Mouse (Mus musculus) heart, embryonic 11.5 days (tissue): ENCODE data around the gene Prdm8. TPM values are rescaled to one million over a fixed set of nuclear protein-coding genes. Genes with fewer than 3 reads are reported as not detected.

ENCODE experiments used
- ATAC-seq: fragments of 200-750 bp; cut with Nextera tagmentation; replicated peaks from 2 replicates; pipeline ENCODE4 v1.8.0; 2017; ENCODE audit warnings: moderate library complexity; ENCODE audit not compliant: insufficient number of reproducible peaks, low FRiP score, low TSS enrichment
- H3K27ac ChIP-seq: fragments of 300-500 bp; sonication (generic); 2 replicates; pipeline ENCODE4 v1.5.1; 2014; ENCODE audit warnings: mild to moderate bottlenecking, low read depth, low read length
- H3K27me3 ChIP-seq: fragments of 300-500 bp; sonication (generic); 2 replicates; pipeline ENCODE4 v1.6.1; 2014; ENCODE audit warnings: mild to moderate bottlenecking, low read length, mixed read lengths; ENCODE audit not compliant: control insufficient read depth, insufficient read depth
- H3K36me3 ChIP-seq: fragments of 300-500 bp; sonication (generic); 2 replicates; pipeline ENCODE4 v1.6.1; 2014; ENCODE audit warnings: mild to moderate bottlenecking, low read length, moderate library complexity, mixed read lengths; ENCODE audit not compliant: control insufficient read depth, insufficient read depth
- H3K4me1 ChIP-seq: fragments of 300-500 bp; sonication (generic); 2 replicates; pipeline ENCODE4 v1.6.1; 2014; ENCODE audit warnings: low read length; ENCODE audit not compliant: control insufficient read depth, insufficient read depth
- H3K4me2 ChIP-seq: fragments of 300-500 bp; sonication (generic); 2 replicates; pipeline ENCODE4 v1.6.1; 2014; ENCODE audit warnings: mild to moderate bottlenecking, moderate library complexity
- H3K4me3 ChIP-seq: fragments of 300-500 bp; sonication (generic); 2 replicates; pipeline ENCODE4 v1.5.1; 2014; ENCODE audit warnings: low read depth, low read length
- H3K9ac ChIP-seq: fragments of 300-500 bp; sonication (generic); 2 replicates; pipeline ENCODE4 v1.6.1; 2014; ENCODE audit warnings: mild to moderate bottlenecking, low read depth, low read length, moderate library complexity
- H3K9me3 ChIP-seq: fragments of 300-500 bp; sonication (generic); replicated peaks from 2 replicates; pipeline ENCODE4 v1.6.1; 2016; ENCODE audit warnings: low read length; ENCODE audit not compliant: control insufficient read depth
- WGBS: fragments of 180-500 bp; shearing (Covaris S2); extraction: QIAGEN DNeasy Blood & Tissue Kit; methylation state at CpG from one replicate; pipeline ENCODE4 v1.1.7; 2014; ENCODE audit not compliant: insufficient replicate concordance; 5-methylcytosine and 5-hydroxymethylcytosine counted together
- polyA plus RNA-seq: library from polyadenylated mRNA; unstranded; fragments of >200 nt; fragmentation: Nextera tagmentation; extraction: Ambion mirVana; gene quantifications from 2 replicates; pipeline ENCODE4 v1.2.1, GENCODE M21; 2014

Prdm8 gene
- polyA plus RNA-seq, 1 experiment from 2014 or later, result not detected

DNA sequence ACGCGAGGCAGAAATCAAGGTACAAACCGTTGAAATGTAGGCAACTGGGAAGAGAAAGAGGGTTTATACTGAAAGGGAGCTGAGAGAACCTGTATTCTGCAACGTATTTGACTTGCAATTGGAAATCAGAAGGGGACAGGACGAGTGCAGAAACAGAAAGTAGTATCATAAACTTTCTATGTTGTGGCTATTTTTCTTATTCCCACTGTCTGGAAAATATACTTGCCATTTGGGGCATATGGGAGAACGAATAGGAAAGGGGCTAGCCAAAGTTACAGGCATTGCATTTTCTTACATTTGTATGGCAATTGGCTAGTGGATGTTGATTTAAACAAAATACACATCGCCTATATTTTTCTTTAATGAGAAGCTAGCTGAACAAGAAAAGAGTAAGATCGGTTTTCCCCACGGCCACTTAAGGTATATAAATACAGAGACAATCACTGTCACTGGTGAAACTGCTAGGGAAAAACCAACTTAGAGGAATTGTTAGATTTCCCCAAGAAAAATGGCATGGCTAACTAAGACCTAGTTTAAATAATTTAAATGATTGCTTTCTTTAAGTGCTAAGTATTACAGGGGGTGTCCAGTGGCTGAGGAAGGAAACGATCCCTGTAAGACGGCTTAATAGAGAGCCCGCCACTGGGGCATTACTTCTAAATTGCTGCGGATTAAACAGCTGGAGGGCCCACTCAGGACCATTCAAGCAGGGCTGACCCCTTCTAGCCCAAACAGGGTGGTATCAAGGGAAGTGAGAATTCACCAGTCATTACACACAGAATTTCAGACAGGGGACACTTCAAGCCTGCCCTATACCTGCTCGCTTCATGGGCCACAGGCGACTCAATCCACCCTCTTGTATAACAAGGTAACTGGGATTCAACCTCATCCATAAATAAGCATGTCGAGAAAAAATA, 14.9 kb downstream of the Prdm8 start:
- 5% methylated on average over 16 of the region's 16 CpGs for WGBS
- Histone ChIP-seq H3K9ac (no peak overlapping the region), H3K36me3 (no peaks in the 10 kb centered on the region), H3K4me2 (peak overlapping the region; percentile 46), H3K4me3 (no peak overlapping the region), H3K4me1 (peaks cover 10% of the 10 kb centered on the region; the same call in 1 of the 2 replicates), H3K27me3 (peaks cover 87% of the 10 kb centered on the region), H3K27ac (no peak overlapping the region), H3K9me3 (no peaks in the 10 kb centered on the region)
- ATAC-seq, result no peak

GRCm38 (mm10) chr5:98182603-98182920, 15.6 kb downstream of the Prdm8 start:
- 0% methylated on average over 5 of the region's 5 CpGs for WGBS
- H3K27ac ChIP-seq, result no peak overlapping the region

DNA sequence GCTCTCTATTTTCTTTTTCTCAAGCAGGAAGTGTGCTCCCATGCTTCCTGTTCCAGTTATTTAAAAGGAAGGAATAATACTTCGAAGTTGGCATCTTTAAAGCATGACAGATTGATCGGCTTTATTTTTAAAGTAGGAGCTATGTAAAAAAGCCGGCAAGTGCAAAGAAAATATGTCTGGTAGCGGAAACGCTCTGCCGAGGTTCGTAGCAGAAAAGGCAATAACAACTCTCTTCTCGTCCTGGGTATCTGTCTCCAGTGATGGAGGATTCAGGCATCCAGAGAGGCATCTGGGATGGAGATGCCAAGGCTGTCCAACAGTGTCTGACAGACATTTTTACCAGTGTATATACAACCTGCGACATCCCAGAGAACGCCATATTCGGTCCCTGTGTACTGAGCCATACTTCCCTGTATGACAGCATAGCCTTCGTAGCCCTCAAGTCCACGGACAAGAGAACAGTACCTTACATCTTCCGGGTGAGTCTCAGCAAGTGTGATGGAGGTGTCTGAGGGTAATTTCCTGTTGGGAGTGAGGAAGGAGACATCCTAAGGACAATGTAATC, 16.1 kb downstream of the Prdm8 start:
- Histone ChIP-seq H3K27me3 (peaks cover 92% of the 10 kb centered on the region), H3K9ac (no peak overlapping the region), H3K27ac (no peak overlapping the region), H3K4me1 (peaks cover 10% of the 10 kb centered on the region; the same call in 1 of the 2 replicates), H3K4me3 (peak overlapping the region; percentile 8; the same call in 1 of the 2 replicates), H3K4me2 (peak overlapping the region; percentile 4; the same call in 1 of the 2 replicates), H3K9me3 (no peaks in the 10 kb centered on the region), H3K36me3 (no peaks in the 10 kb centered on the region)
- ATAC-seq, result no peak
- WGBS, result 4% methylated on average over 14 of the region's 14 CpGs

More at GRCm38 (mm10) chr5:98182603-98182920, 15.6 kb downstream of the Prdm8 start:
- H3K36me3 ChIP-seq, result no peaks in the 10 kb centered on the region
- no peak overlapping the region for H3K4me2 ChIP-seq
- H3K9me3 ChIP-seq, result no peaks in the 10 kb centered on the region
- peaks cover 90% of the 10 kb centered on the region for H3K27me3 ChIP-seq
- peaks cover 10% of the 10 kb centered on the region; the same call in 1 of the 2 replicates for H3K4me1 ChIP-seq
- no peak for ATAC-seq
- no peak overlapping the region for H3K4me3 ChIP-seq
- no peak overlapping the region for H3K9ac ChIP-seq

DNA sequence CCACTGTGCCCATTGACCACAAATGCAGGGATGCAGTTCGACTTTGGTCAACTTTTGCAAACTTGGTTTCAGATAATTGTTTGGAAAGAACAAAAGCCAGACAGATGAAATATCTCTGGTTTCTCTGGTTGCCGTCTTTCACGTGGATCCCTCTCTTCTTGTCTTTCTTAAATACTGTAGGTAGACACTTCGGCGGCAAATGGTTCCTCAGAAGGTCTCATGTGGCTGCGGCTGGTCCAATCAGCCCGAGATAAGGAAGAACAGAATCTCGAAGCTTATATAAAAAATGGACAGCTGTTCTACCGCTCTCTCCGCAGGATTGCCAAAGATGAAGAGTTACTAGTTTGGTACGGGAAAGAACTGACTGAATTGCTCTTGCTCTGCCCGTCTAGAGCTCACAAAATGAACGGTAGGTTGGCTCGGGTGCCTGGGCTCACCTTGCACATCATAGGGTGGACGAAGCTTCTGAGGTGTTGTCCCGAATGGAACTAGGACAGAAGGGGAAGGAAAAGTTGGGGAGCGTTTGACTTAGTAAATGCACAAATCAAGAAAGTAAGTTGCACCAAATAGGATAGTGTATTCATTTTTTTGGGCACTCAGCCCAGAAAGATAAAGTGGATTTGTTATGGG, 17.4 kb downstream of the Prdm8 start:
- H3K4me3 ChIP-seq, result no peak overlapping the region
- H3K9ac ChIP-seq, result no peak overlapping the region
- 3% methylated on average over 17 of the region's 17 CpGs for WGBS
- H3K4me2 ChIP-seq, result no peak overlapping the region
- H3K27ac ChIP-seq, result no peak overlapping the region
- peaks cover 92% of the 10 kb centered on the region for H3K27me3 ChIP-seq
- no peak for ATAC-seq
- peaks cover 10% of the 10 kb centered on the region; the same call in 1 of the 2 replicates for H3K4me1 ChIP-seq
- no peaks in the 10 kb centered on the region for H3K9me3 ChIP-seq
- H3K36me3 ChIP-seq, result no peaks in the 10 kb centered on the region

DNA sequence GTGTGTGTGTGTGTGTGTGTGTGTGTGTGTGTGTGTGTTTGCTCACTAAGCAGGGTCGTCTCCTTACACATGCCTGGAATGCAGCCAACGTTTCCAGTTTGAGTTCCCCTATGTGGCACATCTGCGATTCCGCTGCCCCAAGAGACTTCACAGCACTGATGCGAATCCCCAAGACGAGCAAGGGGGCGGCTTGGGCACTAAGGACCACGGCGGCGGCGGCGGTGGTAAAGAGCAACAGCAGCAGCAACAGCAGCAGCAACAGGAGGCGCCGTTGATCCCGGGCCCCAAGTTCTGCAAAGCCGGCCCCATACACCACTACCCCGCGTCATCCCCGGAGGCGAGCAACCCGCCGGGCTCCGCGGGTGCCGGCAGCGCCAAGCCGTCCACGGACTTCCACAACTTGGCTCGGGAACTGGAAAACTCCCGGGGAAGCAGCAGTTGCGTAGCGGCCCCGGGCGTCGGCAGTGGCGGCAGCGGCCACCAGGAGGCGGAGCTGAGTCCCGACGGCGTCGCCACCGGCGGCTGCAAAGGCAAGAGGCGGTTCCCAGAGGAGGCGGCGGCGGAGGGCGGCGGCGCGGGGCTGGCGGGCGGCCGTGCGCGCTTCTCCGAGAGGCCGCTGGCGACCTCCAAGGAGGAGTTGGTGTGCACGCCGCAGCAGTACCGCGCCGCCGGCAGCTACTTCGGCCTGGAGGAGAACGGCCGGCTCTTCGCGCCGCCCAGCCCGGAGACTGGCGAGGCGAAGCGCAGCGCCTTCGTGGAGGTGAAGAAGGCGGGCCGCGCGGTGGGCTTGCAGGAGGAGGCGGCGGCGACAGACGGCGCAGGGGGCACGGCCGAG, 18.2 kb downstream of the Prdm8 start:
- peak overlapping the region; percentile 54 for H3K9ac ChIP-seq
- peak; percentile 40; the same call in 1 of the 2 replicates for ATAC-seq
- WGBS, result under 1% methylated on average over 89 of the region's 89 CpGs

DNA sequence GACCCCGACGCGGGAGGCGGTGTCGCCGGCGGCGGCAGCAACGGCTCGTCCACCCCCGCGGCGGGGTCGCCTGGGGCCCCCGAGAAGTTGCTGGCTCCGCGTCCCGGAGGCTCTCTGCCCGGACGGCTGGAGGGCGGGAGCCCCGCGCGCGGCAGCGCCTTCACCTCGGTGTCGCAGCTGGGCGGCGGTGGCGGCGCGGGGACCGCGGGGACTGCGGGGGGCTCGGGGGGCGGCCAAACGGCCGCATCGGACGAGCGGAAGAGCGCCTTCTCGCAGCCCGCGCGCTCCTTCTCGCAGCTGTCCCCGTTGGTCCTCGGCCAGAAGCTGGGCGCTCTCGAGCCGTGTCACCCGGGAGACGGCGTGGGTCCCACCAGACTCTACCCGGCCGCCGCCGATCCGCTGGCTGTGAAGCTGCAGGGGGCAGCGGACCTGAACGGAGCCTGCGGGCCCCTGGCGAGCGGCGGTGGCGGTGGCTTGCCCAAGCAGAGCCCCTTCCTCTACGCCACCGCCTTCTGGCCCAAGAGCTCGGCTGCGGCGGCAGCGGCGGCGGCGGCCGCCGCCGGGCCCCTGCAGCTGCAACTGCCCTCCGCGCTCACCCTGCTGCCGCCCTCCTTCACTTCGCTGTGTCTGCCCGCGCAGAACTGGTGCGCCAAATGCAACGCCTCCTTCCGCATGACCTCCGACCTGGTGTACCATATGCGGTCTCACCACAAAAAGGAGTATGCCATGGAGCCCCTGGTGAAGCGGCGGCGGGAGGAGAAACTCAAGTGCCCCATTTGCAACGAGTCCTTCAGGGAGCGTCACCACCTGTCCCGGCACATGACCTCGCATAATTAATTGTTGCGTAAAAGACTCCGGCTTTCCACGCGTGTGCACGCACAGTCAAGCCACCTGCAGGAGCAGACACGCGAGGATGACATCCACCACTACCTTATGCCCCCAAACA, 19.1 kb downstream of the Prdm8 start:
- Histone ChIP-seq H3K4me2 (peak overlapping the region; percentile 92), H3K4me1 (peaks cover 12% of the 10 kb centered on the region), H3K27ac (no peak overlapping the region), H3K4me3 (peak overlapping the region; percentile 58), H3K9ac (peak overlapping the region; percentile 54), H3K9me3 (no peaks in the 10 kb centered on the region), H3K27me3 (peaks cover 91% of the 10 kb centered on the region), H3K36me3 (no peaks in the 10 kb centered on the region)
- 0 out of 2 replicates have a peak, but pooled peaks have one; percentile 17 for ATAC-seq
- under 1% methylated on average over 94 of the region's 106 CpGs for WGBS

More for the DNA sequence above, 18.2 kb downstream of the Prdm8 start:
- Histone ChIP-seq H3K4me3 (peak overlapping the region; percentile 58), H3K36me3 (no peaks in the 10 kb centered on the region), H3K4me2 (peak overlapping the region; percentile 92), H3K4me1 (peaks cover 14% of the 10 kb centered on the region), H3K27ac (no peak overlapping the region), H3K27me3 (peaks cover 92% of the 10 kb centered on the region), H3K9me3 (no peaks in the 10 kb centered on the region)

DNA sequence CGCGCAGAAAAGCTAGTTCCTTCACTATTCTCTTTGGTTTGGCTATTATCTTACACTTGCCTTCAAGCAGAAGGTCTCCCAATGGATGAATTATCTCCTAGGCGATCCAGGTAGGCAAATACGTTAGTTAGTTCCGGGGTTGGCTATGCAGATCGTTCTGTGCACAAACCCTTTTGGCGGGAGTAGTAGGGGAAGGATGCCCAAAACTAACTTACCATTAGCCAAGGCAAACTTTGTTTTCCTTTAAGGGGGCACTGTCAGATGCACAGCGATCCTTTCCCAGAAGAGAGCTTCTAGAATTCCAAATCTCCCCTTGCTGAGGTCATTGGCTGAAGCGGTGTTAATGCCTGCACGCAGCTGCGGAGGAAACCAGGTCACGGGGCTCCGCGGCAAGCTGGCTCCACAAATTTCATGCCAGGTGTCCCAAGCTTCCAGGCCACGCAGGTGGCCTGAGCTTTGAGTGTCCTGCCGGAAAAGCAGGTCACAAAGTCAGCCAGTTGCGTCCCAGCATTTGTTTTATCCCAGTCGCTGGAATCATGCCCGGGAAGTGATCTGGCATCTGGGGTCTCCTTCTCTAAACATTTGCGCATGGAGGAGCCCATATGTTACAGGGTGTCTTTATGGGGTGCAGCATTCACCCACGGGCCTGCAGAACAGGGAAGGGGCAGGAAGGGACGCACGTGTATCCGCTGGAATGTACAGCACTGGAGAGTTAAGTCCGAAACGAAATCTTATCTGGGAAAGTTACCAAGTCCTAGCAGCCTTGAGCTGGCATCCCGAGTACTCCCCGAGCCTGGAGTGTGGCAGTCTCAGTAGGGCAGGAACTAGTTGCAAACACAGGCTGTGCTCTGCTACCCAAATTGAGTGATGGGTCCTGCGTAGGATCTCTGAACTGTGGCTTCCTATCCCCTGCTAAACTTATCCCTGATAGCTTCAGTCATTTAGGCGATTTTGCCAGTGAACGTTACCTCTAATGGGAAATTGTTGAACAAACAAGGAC, 22.5 kb downstream of the Prdm8 start:
- Histone ChIP-seq H3K4me3 (peak overlapping the region; percentile 15), H3K27me3 (peaks cover 64% of the 10 kb centered on the region), H3K4me2 (peak overlapping the region; percentile 53), H3K27ac (no peak overlapping the region), H3K36me3 (no peaks in the 10 kb centered on the region), H3K4me1 (peaks cover 7% of the 10 kb centered on the region), H3K9me3 (no peaks in the 10 kb centered on the region), H3K9ac (no peak overlapping the region)
- no peak for ATAC-seq
- under 1% methylated on average over 31 of the region's 31 CpGs for WGBS
